In the genomic region with DNA sequence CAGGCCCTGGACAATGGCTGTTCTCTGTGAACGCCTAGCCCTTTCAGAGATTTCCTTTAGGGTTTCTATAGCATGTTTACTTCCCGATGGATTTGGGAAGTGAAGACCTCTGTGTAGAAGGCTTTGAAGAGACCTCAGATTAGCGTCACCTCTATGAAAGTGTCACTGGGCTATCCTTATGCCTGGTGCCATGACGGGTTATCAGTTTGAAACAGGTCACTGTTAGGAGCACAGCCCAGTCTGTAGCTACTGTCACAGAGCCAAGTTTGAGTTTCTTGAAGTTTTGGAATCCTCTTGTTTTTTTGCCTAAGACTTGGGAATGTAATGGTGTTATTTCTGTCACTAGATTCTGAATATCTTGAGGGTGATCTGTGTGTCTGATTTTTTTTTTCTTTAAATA, we compare ENCODE assay signal across 21 mouse cellular contexts.
"Had no signal": no experiment of that assay in that cellular context is flagged by ENCODE, and none has a peak within 500 bp of the region (broad histone marks: within the 10 kb centered on the region; RNA-seq: fewer than 3 reads in every experiment).

No protein-coding gene starts in this region.

- H3K9me3 ChIP-seq: lung, embryonic 15.5 days; megakaryocyte, embryonic 14.5 days; midbrain, embryonic 13.5 days; neural tube, embryonic 13.5 days; neural tube, embryonic 15.5 days had no signal

- H3K4me2 ChIP-seq: liver, embryonic 11.5 days; lung, embryonic 15.5 days; midbrain, embryonic 11.5 days; midbrain, embryonic 13.5 days; neural tube, embryonic 13.5 days; neural tube, embryonic 15.5 days had no signal

- H3K9ac ChIP-seq: liver, embryonic 14.5 days; lung, embryonic 15.5 days; midbrain, embryonic 13.5 days; neural tube, embryonic 13.5 days; neural tube, embryonic 15.5 days had no signal

- DNase-seq: liver; lung, adult 2 months; lung, postnatal 4 days; retina, postnatal 1 day; right cerebral cortex, adult 18-20 months; right cerebral cortex, postnatal 4 days; spleen, adult 18-20 months; thymus, adult 2 months; thymus, postnatal 25 days; thymus, postnatal 4 days had no signal

- H3K36me3 ChIP-seq: lung, embryonic 15.5 days; midbrain, embryonic 13.5 days; neural tube, embryonic 13.5 days; neural tube, embryonic 15.5 days had no signal

- H3K27me3 ChIP-seq: lung, embryonic 15.5 days; megakaryocyte, embryonic 14.5 days; midbrain, embryonic 13.5 days; neural tube, embryonic 13.5 days; neural tube, embryonic 15.5 days had no signal

- H3K4me3 ChIP-seq: lung, embryonic 15.5 days; megakaryocyte, embryonic 14.5 days; midbrain, embryonic 13.5 days; myocyte; neural tube, embryonic 13.5 days; neural tube, embryonic 15.5 days had no signal

- H3K4me1 ChIP-seq: lung, embryonic 15.5 days; neural tube, embryonic 15.5 days had no signal

- ATAC-seq: lung, postnatal 0 days; midbrain, embryonic 13.5 days; midbrain, embryonic 16.5 days had no signal

- H3K27ac ChIP-seq: liver, embryonic 14.5 days; lung, embryonic 15.5 days; midbrain, embryonic 13.5 days; neural tube, embryonic 13.5 days; neural tube, embryonic 15.5 days had no signal
